ENCODE assay signal across 12 mouse cellular contexts in the genomic region with DNA sequence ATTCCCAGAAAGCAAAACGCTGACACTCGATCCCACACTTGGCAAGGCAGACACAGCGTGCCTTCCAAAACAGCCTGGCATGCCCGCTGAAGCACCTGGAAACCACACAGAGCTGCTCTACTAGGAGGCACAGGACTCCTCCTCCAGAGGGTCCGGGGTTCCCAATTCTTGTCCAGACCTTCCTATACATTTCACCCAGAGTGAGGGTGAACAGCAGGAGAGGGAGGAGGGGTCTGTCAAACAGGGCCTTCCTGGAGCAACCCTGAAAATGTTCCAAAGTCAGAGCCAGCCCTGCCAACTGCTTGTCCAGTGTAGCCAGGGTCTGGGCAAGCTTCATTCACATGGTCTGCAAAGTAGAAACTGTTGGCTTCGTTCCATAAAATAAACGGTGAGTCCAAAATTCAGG.
DNase-seq lines count a peak whose midpoint lies in the region; ATAC-seq and TF ChIP-seq lines count a peak whose summit lies in the region.
"Had no signal": no experiment of that assay in that cellular context is flagged by ENCODE, and none has a peak within 500 bp of the region (broad histone marks: within the 10 kb centered on the region; RNA-seq: fewer than 3 reads in every experiment).

No protein-coding gene starts in this region.

- ATAC-seq in frontal cortex, adult (ENCODE audit: low TSS enrichment): peak; percentile 50; the same call in 1 of the 2 replicates
- ATAC-seq in kidney, embryonic 16.5 days (ENCODE audit: low FRiP score, low TSS enrichment): no peak
- ATAC-seq: liver, postnatal 0 days had no signal

- no peak overlapping the region for H3K4me3 ChIP-seq in kidney, embryonic 16.5 days (ENCODE audit: low read length)
- no peak overlapping the region for H3K4me3 ChIP-seq in gastrocnemius, adult 2 months
- H3K4me3 ChIP-seq: myocyte had no signal

- intact Hi-C loops in gastrocnemius, adult 2 months (cut with DNase I): no loop called here

- no peaks in the 10 kb centered on the region for H3K9me3 ChIP-seq in kidney, embryonic 16.5 days (ENCODE audit: low read length)

- WGBS in kidney, embryonic 16.5 days: 70% methylated on average over 7 of the region's 7 CpGs

- DNase-seq in frontal cortex, adult 2 months (ENCODE audit: extremely low spot score in 1 of 2, low spot score in 1 of 2): no peak
- peak; percentile 40 for DNase-seq in kidney, adult 18-20 months
- DNase-seq in brain, embryonic 14.5 days (ENCODE audit: low read depth): peak; percentile 58
- peak; percentile 71 for DNase-seq in gastrocnemius, adult 2 months
- DNase-seq in adrenal gland, postnatal 25 days: no peak
- DNase-seq in right cerebral cortex, adult 2 months (ENCODE audit: low spot score in 2 of 2): no peak
- DNase-seq: liver, postnatal 0 days; right cerebral cortex, postnatal 14 days had no signal

- H3K4me1 ChIP-seq in kidney, embryonic 16.5 days (ENCODE audit: insufficient read depth, low read length): peaks cover 10% of the 10 kb centered on the region

- H3K4me2 ChIP-seq in kidney, embryonic 16.5 days (replicated peaks; ENCODE audit: low read depth, low read length): no peak overlapping the region

- no peaks in the 10 kb centered on the region for H3K27me3 ChIP-seq in kidney, embryonic 16.5 days (ENCODE audit: insufficient read depth, low read length)

- TF ChIP-seq POLR2A in brain, embryonic 14.5 days (IDR thresholded peaks at IDR 0.05; ENCODE audit: borderline replicate concordance, extremely low read depth, insufficient read depth, insufficient read length, poor library complexity, severe bottlenecking): no peak

- no peaks in the 10 kb centered on the region for H3K36me3 ChIP-seq in kidney, embryonic 16.5 days (ENCODE audit: insufficient read depth, low read length)

- H3K27ac ChIP-seq in kidney, embryonic 16.5 days (ENCODE audit: low read length): no peak overlapping the region
- no peak overlapping the region for H3K27ac ChIP-seq in gastrocnemius, adult 2 months
- H3K27ac ChIP-seq: kidney, postnatal 0 days had no signal

- no peak for TF ChIP-seq CTCF in brain, embryonic 14.5 days (IDR thresholded peaks at IDR 0.05; ENCODE audit: borderline replicate concordance, extremely low read depth, insufficient read depth, insufficient read length)
- no peak for TF ChIP-seq CTCF in gastrocnemius, adult 2 months (IDR thresholded peaks at IDR 0.05)

- H3K9ac ChIP-seq in kidney, embryonic 16.5 days (replicated peaks; ENCODE audit: low read length): no peak overlapping the region
- H3K9ac ChIP-seq: liver, postnatal 0 days had no signal

Comparison
In these comparisons a context has a peak if more than half of its experiments do, and no peak if none do; other contexts are left out.
1. DNase-seq: peak in kidney, adult 18-20 months (single experiment), brain, embryonic 14.5 days (single experiment) and gastrocnemius, adult 2 months (single experiment); none in frontal cortex, adult 2 months (0 of 2), adrenal gland, postnatal 25 days (single experiment) and right cerebral cortex, adult 2 months (0 of 2).